Mouse (Mus musculus): ENCODE results near the gene Pdgfc.
"Not testable (repeated sequence)": the region's sequence is repeated elsewhere in the genome, so short reads cannot be mapped to it uniquely, and the experiment has no call there.

The Pdgfc gene

GRCm38 (mm10) chr3:81127013-81127412 lies 90.8 kb downstream of the Pdgfc start:
- in situ Hi-C loops (cut with MboI; ENCODE audit: low pct_unique_long_range_greater_than_20kb in 1 of 2, low sequenced_read_pairs in 2 of 2, unreplicated experiment in 1 of 2), result no loop called here

- in situ Hi-C loops (cut with MboI; ENCODE audit: low pct_unique_long_range_greater_than_20kb in 1 of 2, low sequenced_read_pairs in 2 of 2, unreplicated experiment in 1 of 2), result no loop called here
Measured at GRCm38 (mm10) chr3:81136985-81137384, 100.8 kb downstream of the Pdgfc start.

DNA sequence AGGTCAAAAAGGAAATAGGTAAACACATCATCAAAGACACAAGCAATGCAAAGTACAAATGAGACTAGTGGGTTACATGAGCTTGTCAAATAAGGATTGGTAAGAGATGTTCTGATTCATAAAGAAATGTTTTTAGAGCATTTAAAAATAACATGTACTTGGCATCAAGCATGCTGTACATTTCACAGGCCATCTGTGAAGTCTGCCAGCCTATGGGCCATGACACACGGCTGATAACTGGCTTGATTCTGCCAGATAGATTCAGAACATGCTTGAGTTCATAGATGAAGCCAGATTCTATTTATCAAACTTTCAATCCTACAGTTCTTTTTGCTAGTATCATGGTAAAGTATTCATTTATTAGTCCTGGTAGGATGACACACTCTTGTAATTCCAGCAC lies 101.8 kb downstream of the Pdgfc start:
- in situ Hi-C loops (cut with MboI; ENCODE audit: low pct_unique_long_range_greater_than_20kb in 1 of 2, low sequenced_read_pairs in 2 of 2, unreplicated experiment in 1 of 2), result not testable (repeated sequence)

DNA sequence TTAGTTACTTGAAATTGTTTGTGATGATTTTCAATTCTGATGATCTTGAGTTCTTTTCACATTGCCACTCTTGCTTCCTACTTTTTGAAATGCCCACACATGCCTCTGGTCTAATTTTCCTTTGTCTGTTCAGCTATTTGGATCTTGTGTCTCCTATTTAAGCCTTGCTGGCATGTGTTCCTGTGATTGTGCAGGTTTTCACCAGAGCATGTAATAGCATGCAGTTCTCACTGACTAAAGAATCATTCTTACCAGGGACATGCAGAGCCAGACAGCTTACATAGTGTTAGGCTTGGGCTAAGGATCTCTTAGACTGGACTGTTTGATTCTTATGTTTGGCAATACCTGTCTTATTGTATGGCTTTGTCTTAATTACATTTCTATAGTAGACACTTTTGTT lies 107.5 kb downstream of the Pdgfc start:
- in situ Hi-C loops (cut with MboI; ENCODE audit: low pct_unique_long_range_greater_than_20kb in 1 of 2, low sequenced_read_pairs in 2 of 2, unreplicated experiment in 1 of 2), result no loop called here

- in situ Hi-C loops (cut with MboI; ENCODE audit: low pct_unique_long_range_greater_than_20kb in 1 of 2, low sequenced_read_pairs in 2 of 2, unreplicated experiment in 1 of 2), result no loop called here
Measured at GRCm38 (mm10) chr3:81149109-81149521, 112.9 kb downstream of the Pdgfc start.

DNA sequence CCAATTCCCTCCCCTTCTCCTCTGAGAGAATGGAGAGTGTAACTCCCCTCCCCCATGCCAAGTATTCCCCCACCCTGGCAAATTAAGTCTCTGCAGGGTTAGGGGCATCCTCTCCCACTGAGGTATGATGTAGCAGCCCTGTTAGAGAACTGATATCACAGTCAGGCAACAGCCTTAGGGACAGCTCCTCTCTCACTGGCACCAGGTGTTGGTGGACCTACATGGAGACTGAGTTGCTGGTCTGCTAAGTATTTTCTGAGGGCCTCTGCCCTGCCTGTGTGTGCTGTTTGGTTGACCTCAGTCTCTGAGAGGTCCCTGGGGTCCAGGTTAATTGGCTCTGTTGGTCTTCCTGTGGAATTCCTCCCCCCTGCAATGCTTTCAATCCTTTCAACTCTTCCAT lies 114.0 kb downstream of the Pdgfc start:
- in situ Hi-C loops (cut with MboI; ENCODE audit: low pct_unique_long_range_greater_than_20kb in 1 of 2, low sequenced_read_pairs in 2 of 2, unreplicated experiment in 1 of 2), result no loop called here

GRCm38 (mm10) chr3:81154420-81154819 lies 118.2 kb downstream of the Pdgfc start:
- in situ Hi-C loops (cut with MboI; ENCODE audit: low pct_unique_long_range_greater_than_20kb in 1 of 2, low sequenced_read_pairs in 2 of 2, unreplicated experiment in 1 of 2), result no loop called here

DNA sequence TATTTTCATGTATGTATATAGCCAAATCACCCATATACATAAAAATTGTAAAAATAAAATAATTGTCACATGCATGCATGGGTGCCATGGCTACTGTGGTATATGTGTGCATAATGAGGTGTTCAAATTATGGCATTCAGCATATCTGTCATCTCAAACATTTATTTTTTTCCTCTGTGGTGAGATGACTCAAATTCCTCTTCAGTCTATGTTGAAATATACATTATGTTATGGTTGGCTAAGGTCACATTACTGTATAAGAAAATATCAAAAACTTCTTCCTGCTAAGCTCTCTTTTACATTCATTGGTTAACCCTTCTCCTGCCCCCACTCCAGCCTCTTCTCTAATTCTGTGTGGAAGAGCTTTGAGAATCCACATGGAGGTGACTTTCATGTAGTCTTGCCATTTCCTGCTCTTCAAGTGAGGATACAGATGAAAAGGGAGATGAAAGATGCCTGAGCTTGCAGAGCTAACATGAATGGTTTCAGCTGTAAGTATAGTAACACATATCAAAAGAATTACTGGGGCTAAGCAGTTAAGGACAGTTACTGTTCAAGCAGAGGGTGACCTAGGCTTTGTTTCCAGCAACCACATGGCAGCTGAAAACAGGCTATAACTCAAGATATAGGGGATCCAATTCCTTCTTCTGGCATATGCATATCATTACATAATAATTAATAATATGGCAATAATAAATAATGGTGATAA lies 124.4 kb downstream of the Pdgfc start:
- in situ Hi-C loops (cut with MboI; ENCODE audit: low pct_unique_long_range_greater_than_20kb in 1 of 2, low sequenced_read_pairs in 2 of 2, unreplicated experiment in 1 of 2), result no loop called here

DNA sequence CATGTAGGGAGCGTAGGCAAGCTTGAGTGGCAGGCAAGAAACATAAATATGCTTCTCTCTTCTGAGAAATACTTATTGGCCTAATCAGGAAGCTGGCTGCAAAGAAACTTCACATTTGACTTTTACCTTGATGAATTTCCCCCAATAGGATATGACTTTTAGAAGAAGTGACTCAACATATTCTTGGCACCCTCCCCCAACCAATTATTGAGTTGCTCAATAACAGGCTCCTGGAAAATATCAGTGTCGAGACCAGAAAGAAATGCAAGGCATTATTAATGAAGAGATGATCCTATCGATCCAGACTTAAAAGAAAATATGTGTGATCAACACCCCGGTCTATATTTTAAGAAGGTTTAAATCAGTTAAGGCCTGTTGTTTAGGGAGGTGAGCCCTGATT lies 125.9 kb downstream of the Pdgfc start:
- in situ Hi-C loops (cut with MboI; ENCODE audit: low pct_unique_long_range_greater_than_20kb in 1 of 2, low sequenced_read_pairs in 2 of 2, unreplicated experiment in 1 of 2), result no loop called here

DNA sequence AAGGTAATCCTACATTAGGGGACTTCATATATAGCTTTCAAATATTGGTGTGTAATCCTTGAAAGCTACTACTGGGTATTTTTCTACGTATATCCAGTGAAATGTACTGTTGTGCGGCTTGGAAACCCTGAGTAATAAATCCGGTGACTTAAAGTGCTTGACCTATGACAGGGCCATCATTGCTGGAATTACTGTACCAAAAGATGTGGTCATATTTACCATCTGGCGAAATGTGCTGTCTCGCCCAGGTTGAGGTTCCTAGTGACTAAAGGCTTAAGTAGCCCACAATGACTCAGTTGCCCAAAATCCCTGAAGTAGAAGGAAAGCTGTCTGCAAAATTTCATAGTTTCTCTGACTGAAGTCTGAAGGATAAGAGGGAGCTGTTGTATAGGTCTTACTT lies 127.9 kb downstream of the Pdgfc start:
- in situ Hi-C loops (cut with MboI; ENCODE audit: low pct_unique_long_range_greater_than_20kb in 1 of 2, low sequenced_read_pairs in 2 of 2, unreplicated experiment in 1 of 2), result no loop called here

GRCm38 (mm10) chr3:81170073-81170809 lies 134.0 kb downstream of the Pdgfc start:
- in situ Hi-C loops (cut with MboI; ENCODE audit: low pct_unique_long_range_greater_than_20kb in 1 of 2, low sequenced_read_pairs in 2 of 2, unreplicated experiment in 1 of 2), result no loop called here

- in situ Hi-C loops (cut with MboI; ENCODE audit: low pct_unique_long_range_greater_than_20kb in 1 of 2, low sequenced_read_pairs in 2 of 2, unreplicated experiment in 1 of 2), result no loop called here
Measured at GRCm38 (mm10) chr3:81174832-81175231, 138.6 kb downstream of the Pdgfc start.

- in situ Hi-C loops (cut with MboI; ENCODE audit: low pct_unique_long_range_greater_than_20kb in 1 of 2, low sequenced_read_pairs in 2 of 2, unreplicated experiment in 1 of 2), result no loop called here
Measured at GRCm38 (mm10) chr3:81181319-81182013, 145.2 kb downstream of the Pdgfc start.

GRCm38 (mm10) chr3:81196937-81197336 lies 160.7 kb downstream of the Pdgfc start:
- in situ Hi-C loops (cut with MboI; ENCODE audit: low pct_unique_long_range_greater_than_20kb in 1 of 2, low sequenced_read_pairs in 2 of 2, unreplicated experiment in 1 of 2), result no loop called here

- in situ Hi-C loops (cut with MboI; ENCODE audit: low pct_unique_long_range_greater_than_20kb in 1 of 2, low sequenced_read_pairs in 2 of 2, unreplicated experiment in 1 of 2), result no loop called here
Measured at GRCm38 (mm10) chr3:81197644-81198043, 161.4 kb downstream of the Pdgfc start.

GRCm38 (mm10) chr3:81200647-81201046 lies 164.4 kb downstream of the Pdgfc start:
- in situ Hi-C loops (cut with MboI; ENCODE audit: low pct_unique_long_range_greater_than_20kb in 1 of 2, low sequenced_read_pairs in 2 of 2, unreplicated experiment in 1 of 2), result no loop called here

- in situ Hi-C loops (cut with MboI; ENCODE audit: low pct_unique_long_range_greater_than_20kb in 1 of 2, low sequenced_read_pairs in 2 of 2, unreplicated experiment in 1 of 2), result no loop called here
Measured at GRCm38 (mm10) chr3:81205201-81205600, 169.0 kb downstream of the Pdgfc start.

- in situ Hi-C loops (cut with MboI; ENCODE audit: low pct_unique_long_range_greater_than_20kb in 1 of 2, low sequenced_read_pairs in 2 of 2, unreplicated experiment in 1 of 2), result no loop called here
Measured at GRCm38 (mm10) chr3:81208246-81208645, 172.0 kb downstream of the Pdgfc start.

GRCm38 (mm10) chr3:81211147-81211546 lies 174.9 kb downstream of the Pdgfc start:
- in situ Hi-C loops (cut with MboI; ENCODE audit: low pct_unique_long_range_greater_than_20kb in 1 of 2, low sequenced_read_pairs in 2 of 2, unreplicated experiment in 1 of 2), result no loop called here
